Mouse (Mus musculus) liver, adult 2 months (tissue): Measurements from ENCODE around the gene Klhl41.

Experiments
- CTCF ChIP-seq: fragments of 200-500 bp; IDR thresholded peaks from 2 replicates; pipeline ENCODE4 v1.5.1; 2011; ENCODE audit warnings: low read depth, low read length, control low read depth
- POLR2A ChIP-seq: fragments of 200-500 bp; IDR thresholded peaks from 2 replicates; pipeline ENCODE4 v1.6.1; 2011; ENCODE audit warnings: low read length, control low read depth; ENCODE audit not compliant: insufficient read depth; ENCODE audit errors: extremely low read depth

DNA sequence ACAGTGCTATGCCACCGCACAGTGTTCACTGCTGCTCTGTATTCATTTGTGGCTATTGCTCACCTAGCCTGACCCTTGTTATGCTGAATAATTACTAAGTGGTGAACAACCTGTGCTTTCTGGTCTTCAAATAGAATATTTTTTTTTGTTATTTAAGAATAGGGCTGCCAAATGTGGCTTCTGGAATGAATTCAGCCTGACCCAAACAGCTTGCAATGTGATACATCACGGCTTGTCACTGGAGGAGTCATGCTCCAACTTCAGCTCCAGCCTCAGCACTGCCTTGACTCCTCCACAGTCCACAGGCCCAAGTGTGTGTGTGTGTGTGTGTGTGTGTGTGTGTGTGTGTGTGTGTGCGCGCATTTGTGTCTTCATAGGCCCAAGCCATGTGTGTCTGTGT is 10.6 kb upstream of the Klhl41 start:
- TF ChIP-seq CTCF = no peak
- no peak for TF ChIP-seq POLR2A
